Mouse (Mus musculus) embryonic facial prominence, embryonic 14.5 days (tissue): ENCODE measurements at regions not wholly inside any gene's neighbourhood (a gene's known extent, or its start where the extent isn't known, plus 50 kb on each side); places are given as distances from the start of the nearest gene placed in this dataset.
A peak's percentile ranks its signal among the peaks of the same experiment; 100 is the strongest.

Source experiments
- ATAC-seq: fragments of 200-750 bp; cut with Nextera tagmentation; 2 replicates; pipeline ENCODE4 v1.8.0; 2017; ENCODE audit warnings: low read depth, moderate number of reproducible peaks, moderate TSS enrichment
- DNase-seq: peaks from one replicate; pipeline ENCODE4 v3.0.0-alpha.2; 2015; ENCODE audit warnings: low spot score
- H3K27ac ChIP-seq: fragments of 300-500 bp; sonication (generic); replicated peaks from 2 replicates; pipeline ENCODE4 v1.5.1; 2014; ENCODE audit warnings: low read depth, mild to moderate bottlenecking, low read length, moderate library complexity
- H3K27me3 ChIP-seq: fragments of 300-500 bp; sonication (generic); replicated peaks from 2 replicates; pipeline ENCODE4 v1.6.1; 2014; ENCODE audit warnings: low read length; ENCODE audit not compliant: control insufficient read depth, insufficient read depth
- H3K36me3 ChIP-seq: fragments of 300-500 bp; sonication (generic); 2 replicates; pipeline ENCODE4 v1.6.1; 2014; ENCODE audit warnings: low read length, mixed read lengths; ENCODE audit not compliant: control insufficient read depth, insufficient read depth
- H3K4me1 ChIP-seq: fragments of 300-500 bp; sonication (generic); 2 replicates; pipeline ENCODE4 v1.6.1; 2014; ENCODE audit warnings: antibody characterized with exemption, low read length; ENCODE audit not compliant: control insufficient read depth, insufficient read depth
- H3K4me2 ChIP-seq: fragments of 300-500 bp; sonication (generic); 2 replicates; pipeline ENCODE4 v1.6.1; 2014; ENCODE audit warnings: low read depth, mild to moderate bottlenecking, low read length, moderate library complexity, mixed read lengths
- H3K4me3 ChIP-seq: fragments of 300-500 bp; sonication (generic); 2 replicates; pipeline ENCODE4 v1.5.1; 2014; ENCODE audit warnings: low read depth, mild to moderate bottlenecking, low read length
- H3K9ac ChIP-seq: fragments of 300-500 bp; sonication (generic); 2 replicates; pipeline ENCODE4 v1.6.1; 2014; ENCODE audit warnings: low read depth, mild to moderate bottlenecking, low read length, moderate library complexity, mixed read lengths
- H3K9me3 ChIP-seq: fragments of 300-500 bp; sonication (generic); 2 replicates; pipeline ENCODE4 v1.6.1; 2016; ENCODE audit warnings: low read length; ENCODE audit not compliant: control insufficient read depth
- WGBS: fragments of 180-500 bp; shearing (Covaris S2); extraction: QIAGEN DNeasy Blood & Tissue Kit; methylation state at CpG from one replicate; pipeline ENCODE4 v1.1.7; 2014; 5-methylcytosine and 5-hydroxymethylcytosine counted together

GRCm38 (mm10) chr3:45803234-45803633 is 425.0 kb downstream of the Pcdh10 start:
- no peaks in the 10 kb centered on the region for H3K36me3 ChIP-seq
- no peak overlapping the region for H3K4me2 ChIP-seq
- H3K4me1 ChIP-seq: no peaks in the 10 kb centered on the region
- H3K9me3 ChIP-seq: no peaks in the 10 kb centered on the region
- no peak for ATAC-seq
- DNase-seq: peak; percentile 35
- H3K27ac ChIP-seq: no peak overlapping the region
- no peaks in the 10 kb centered on the region for H3K27me3 ChIP-seq
- WGBS: 79% methylated on average over 2 of the region's 2 CpGs
- H3K4me3 ChIP-seq: no peak overlapping the region
- no peak overlapping the region for H3K9ac ChIP-seq
